Mouse (Mus musculus) lung, postnatal 0 days (tissue): ENCODE results near the gene Rinl. TPM values are rescaled to one million over a fixed set of nuclear protein-coding genes. Genes with fewer than 3 reads are reported as not detected.

Source experiments
- ATAC-seq: fragments of 200-750 bp; cut with Nextera tagmentation; 2 replicates; pipeline ENCODE4 v1.8.0; 2017; ENCODE audit warnings: moderate library complexity
- DNase-seq: peaks from one replicate; pipeline ENCODE4 v3.0.0-alpha.2; 2016; ENCODE audit warnings: low spot score
- H3K27ac ChIP-seq: fragments of 300-500 bp; sonication (generic); 2 replicates; pipeline ENCODE4 v1.5.1; 2014; ENCODE audit warnings: antibody characterized with exemption, mild to moderate bottlenecking, low read length, mixed read lengths
- H3K27me3 ChIP-seq: fragments of 300-500 bp; sonication (generic); replicated peaks from 2 replicates; pipeline ENCODE4 v1.6.1; 2014; ENCODE audit warnings: low read length, mixed read lengths; ENCODE audit not compliant: insufficient read depth
- H3K36me3 ChIP-seq: fragments of 300-500 bp; sonication (generic); 2 replicates; pipeline ENCODE4 v1.6.1; 2014; ENCODE audit warnings: low read length, mixed read lengths; ENCODE audit not compliant: insufficient read depth
- H3K4me1 ChIP-seq: fragments of 300-500 bp; sonication (generic); 2 replicates; pipeline ENCODE4 v1.6.1; 2014; ENCODE audit warnings: antibody characterized with exemption, low read depth, low read length, mixed read lengths; ENCODE audit not compliant: insufficient read depth
- H3K4me2 ChIP-seq: fragments of 300-500 bp; sonication (generic); replicated peaks from 2 replicates; pipeline ENCODE4 v1.6.1; 2014; ENCODE audit warnings: low read depth, mild to moderate bottlenecking, low read length, moderate library complexity, mixed read lengths
- H3K4me3 ChIP-seq: fragments of 300-500 bp; sonication (generic); 2 replicates; pipeline ENCODE4 v1.5.1; 2014; ENCODE audit warnings: low read depth, low read length
- H3K9ac ChIP-seq: fragments of 300-500 bp; sonication (generic); replicated peaks from 2 replicates; pipeline ENCODE4 v1.6.1; 2014; ENCODE audit warnings: low read depth, mild to moderate bottlenecking
- H3K9me3 ChIP-seq: fragments of 300-500 bp; sonication (generic); 2 replicates; pipeline ENCODE4 v1.6.1; 2016; ENCODE audit warnings: low read length, mixed read lengths
- CTCF ChIP-seq: IDR thresholded peaks from 2 replicates; pipeline ENCODE4 v1.5.1; 2016; ENCODE audit warnings: antibody characterized with exemption, mild to moderate bottlenecking
- EP300 ChIP-seq: IDR thresholded peaks from 2 replicates; pipeline ENCODE4 v1.6.1; 2016; ENCODE audit warnings: antibody characterized with exemption, mild to moderate bottlenecking, control low read depth
- WGBS: fragments of 180-500 bp; shearing (Covaris S2); extraction: QIAGEN DNeasy Blood & Tissue Kit; methylation state at CpG from one replicate; pipeline ENCODE4 v1.1.7; 2014; 5-methylcytosine and 5-hydroxymethylcytosine counted together
- polyA plus RNA-seq: library from polyadenylated mRNA; unstranded; fragments of >200 nt; fragmentation: Nextera tagmentation; extraction: Ambion mirVana; gene quantifications from 2 replicates; pipeline ENCODE4 v1.2.1, GENCODE M21; 2015

Rinl gene
- polyA plus RNA-seq, 1 experiment from 2014 or later: 10.2 TPM

DNA sequence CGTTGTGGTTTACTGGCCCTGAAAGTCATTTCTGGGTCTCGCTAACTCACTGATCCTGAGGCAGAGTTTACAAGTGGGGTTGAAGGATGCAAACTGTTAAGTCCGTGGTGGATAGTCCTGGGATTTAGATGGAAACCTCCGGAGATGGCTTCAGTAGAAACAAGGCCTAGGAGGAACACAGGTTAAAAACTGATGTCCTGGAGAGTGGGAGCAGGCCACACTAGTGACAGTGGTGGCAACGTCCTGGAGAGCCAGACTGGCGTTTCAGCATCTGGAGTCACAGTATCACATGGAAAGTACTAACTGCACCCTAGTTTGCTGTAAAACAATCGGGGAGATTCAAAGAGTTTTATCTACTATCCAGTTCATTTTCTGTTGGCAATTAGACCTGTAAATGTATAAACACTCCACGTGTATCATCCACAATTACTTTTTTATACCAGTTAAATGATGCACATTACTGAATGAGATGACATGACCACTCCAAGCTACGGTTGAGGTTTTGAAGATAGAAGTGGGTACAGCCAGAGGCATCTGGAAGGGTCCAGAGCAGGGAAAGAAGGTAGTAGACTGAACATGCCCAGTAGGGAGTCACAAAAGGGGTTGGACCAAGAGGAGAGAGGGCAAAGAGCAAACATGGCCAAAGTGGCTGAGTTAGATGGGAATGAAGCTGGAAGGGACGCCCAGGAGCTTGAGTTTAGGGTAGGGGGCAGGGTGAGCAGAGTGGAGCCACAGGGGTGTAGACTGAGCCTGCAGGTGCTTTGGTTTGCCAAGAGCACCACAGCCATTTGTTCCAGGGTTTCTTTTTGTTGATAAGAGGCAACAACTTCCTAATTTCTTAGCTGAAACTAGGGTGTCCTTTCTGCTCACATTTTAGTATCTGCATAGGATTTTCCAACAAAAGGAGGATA lies 34.5 kb downstream of the Rinl start:
- H3K27ac ChIP-seq: peak overlapping the region; percentile 93
- TF ChIP-seq CTCF (no peak), EP300 (no peak)
- no peaks in the 10 kb centered on the region for H3K9me3 ChIP-seq
- no peak overlapping the region for H3K4me3 ChIP-seq
- 47% methylated on average over 10 of the region's 10 CpGs for WGBS
- DNase-seq: no peak
- peaks cover 12% of the 10 kb centered on the region for H3K4me1 ChIP-seq
- H3K9ac ChIP-seq: no peak overlapping the region
- no peak overlapping the region for H3K4me2 ChIP-seq
- ATAC-seq: no peak
- H3K27me3 ChIP-seq: no peaks in the 10 kb centered on the region
- H3K36me3 ChIP-seq: peaks cover 30% of the 10 kb centered on the region

DNA sequence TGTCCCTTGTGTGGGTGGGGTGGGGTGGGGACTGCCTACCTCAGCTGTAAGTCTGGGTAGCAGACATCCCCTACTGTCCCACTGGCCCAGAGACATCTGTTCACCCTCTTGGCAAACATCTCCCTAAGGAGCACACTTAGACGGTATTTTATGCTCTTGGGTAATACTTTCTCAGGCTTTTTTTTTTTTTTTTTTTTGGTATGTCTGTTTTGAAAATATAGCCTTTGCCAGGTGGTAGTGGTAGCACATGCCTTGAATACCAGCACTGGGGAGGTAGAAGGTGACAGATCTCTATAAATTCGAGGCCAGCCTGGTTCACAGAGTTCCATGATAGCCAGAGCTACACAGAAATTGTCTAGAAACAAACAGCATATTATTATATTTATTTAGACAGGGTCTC lies 35.2 kb downstream of the Rinl start:
- H3K36me3 ChIP-seq: peaks cover 27% of the 10 kb centered on the region
- no peaks in the 10 kb centered on the region for H3K9me3 ChIP-seq
- no peak for ATAC-seq
- no peak overlapping the region for H3K9ac ChIP-seq
- 30% methylated on average over 2 of the region's 2 CpGs for WGBS
- peak overlapping the region; percentile 93 for H3K27ac ChIP-seq
- no peak overlapping the region for H3K4me3 ChIP-seq
- TF ChIP-seq EP300 (no peak), CTCF (no peak)
- no peak overlapping the region for H3K4me2 ChIP-seq
- peak; percentile 59 for DNase-seq
- peaks cover 12% of the 10 kb centered on the region for H3K4me1 ChIP-seq
- H3K27me3 ChIP-seq: no peaks in the 10 kb centered on the region

DNA sequence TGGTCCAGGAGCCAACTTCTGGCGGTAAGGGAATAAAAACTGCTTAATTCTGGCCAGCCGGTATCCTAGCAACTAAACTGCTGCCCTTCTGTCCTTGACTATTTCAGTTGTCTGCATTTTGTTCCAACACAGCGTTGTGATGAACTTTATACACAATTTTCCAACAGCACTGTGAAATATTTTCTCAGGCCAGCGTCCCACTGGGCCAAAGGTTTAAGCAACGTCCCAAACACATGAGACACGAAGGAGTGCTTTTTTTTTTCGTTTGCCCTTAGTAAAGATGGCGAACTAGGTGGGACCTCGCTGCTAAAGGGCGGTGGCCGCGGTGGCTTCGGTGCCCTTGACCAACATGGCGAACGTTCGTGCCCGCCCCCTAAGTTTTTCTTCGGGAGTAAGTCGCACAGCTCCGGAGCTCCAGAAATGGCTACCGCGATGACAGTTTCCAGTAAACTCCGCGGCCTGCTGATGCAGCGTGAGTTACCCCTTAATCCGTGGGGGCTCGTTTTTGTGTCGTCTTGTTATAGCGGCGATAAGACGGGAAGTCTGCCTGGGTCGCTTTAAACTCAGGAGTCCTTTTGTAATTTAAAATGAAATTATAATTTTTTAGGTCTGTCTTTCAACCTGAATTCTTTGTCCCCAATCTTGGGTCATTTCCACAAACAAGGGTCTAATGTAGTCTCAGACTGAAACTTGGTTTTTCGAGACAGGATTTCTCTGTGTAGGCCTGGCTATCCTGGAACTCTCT lies 36.3 kb downstream of the Rinl start, which contains the start of gene Ech1:
TSS of gene Ech1 (plus strand) at position 277 of the 745 bp plus-strand sequence.
- Histone ChIP-seq H3K27me3 (no peaks in the 10 kb centered on the region), H3K9me3 (no peaks in the 10 kb centered on the region), H3K9ac (peak within 1 kb of the TSS; percentile 53), H3K4me3 (peak within 1 kb of the TSS; percentile 49), H3K4me1 (peaks cover 8% of the 10 kb centered on the region), H3K36me3 (peaks cover 26% of the 10 kb centered on the region), H3K4me2 (peak within 1 kb of the TSS; percentile 53), H3K27ac (peak within 1 kb of the TSS; percentile 93)
- peak; percentile 97 for DNase-seq
- TF ChIP-seq CTCF (no peak; the same call in 1 of the 2 replicates), EP300 (peak; percentile 77; the same call in 1 of the 2 replicates)
- 1% methylated on average over 33 of the region's 33 CpGs for WGBS
- peak; percentile 87 for ATAC-seq

DNA sequence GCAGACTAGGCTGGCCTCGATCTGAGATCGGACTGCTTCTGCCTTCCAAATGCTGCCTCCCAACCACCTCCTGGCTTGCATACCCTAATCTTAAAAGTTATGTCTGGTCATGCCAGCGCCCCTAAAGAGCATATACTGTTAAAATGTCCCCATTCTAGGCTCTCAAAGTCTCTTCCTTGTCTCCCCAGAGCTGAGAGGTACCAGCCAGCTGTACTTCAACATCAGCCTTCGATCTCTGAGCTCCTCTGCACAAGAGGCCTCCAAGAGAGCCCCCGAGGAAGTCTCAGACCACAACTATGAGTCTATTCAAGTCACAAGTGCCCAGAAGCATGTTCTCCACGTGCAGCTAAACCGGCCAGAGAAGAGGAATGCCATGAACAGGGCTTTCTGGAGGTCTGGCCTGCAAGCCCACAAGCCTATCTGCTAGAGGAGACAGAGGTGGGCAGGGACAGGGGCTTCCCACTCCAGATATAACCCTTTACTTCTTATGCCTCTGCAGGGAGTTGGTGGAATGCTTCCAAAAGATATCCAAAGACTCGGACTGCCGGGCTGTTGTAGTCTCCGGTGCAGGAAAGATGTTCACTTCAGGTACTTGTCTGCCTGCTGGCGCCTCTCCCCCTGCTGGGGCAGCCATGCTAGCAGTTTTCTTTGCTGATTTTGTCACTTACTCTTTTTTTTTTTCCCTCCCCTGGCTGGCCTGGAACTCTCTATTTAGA lies 37.1 kb downstream of the Rinl start:
- 34% methylated on average over 11 of the region's 11 CpGs for WGBS
- H3K27ac ChIP-seq: peak overlapping the region; percentile 93
- peak overlapping the region; percentile 53 for H3K9ac ChIP-seq
- peak; percentile 64 for DNase-seq
- ATAC-seq: peak; percentile 25
- peak overlapping the region; percentile 53 for H3K4me2 ChIP-seq
- TF ChIP-seq EP300 (no peak), CTCF (peak; percentile 37)
- H3K36me3 ChIP-seq: peaks cover 26% of the 10 kb centered on the region
- H3K27me3 ChIP-seq: no peaks in the 10 kb centered on the region
- H3K4me3 ChIP-seq: peak overlapping the region; percentile 49
- H3K4me1 ChIP-seq: peaks cover 5% of the 10 kb centered on the region
- H3K9me3 ChIP-seq: no peaks in the 10 kb centered on the region

DNA sequence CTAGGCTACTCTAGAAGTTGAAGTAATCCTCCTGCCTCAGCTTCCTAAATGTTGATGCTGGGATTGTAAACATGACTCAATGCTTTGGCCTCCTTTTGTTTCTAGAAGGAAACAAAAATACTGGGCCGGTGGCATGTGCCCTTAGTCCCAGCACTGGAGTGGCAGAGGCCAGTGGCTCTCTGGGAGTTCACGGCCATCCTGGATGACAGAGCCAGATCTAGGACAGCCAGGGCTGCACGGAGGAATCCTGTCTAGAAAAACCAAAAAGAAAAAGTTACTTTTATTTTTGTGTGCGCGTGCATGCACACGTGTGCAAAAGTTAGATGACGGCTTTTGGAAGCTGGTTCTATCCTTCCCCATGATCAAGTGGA lies 37.6 kb downstream of the Rinl start:
- no peak overlapping the region; the same call in 1 of the 2 replicates for H3K27ac ChIP-seq
- no peak for DNase-seq
- no peak overlapping the region for H3K9ac ChIP-seq
- ATAC-seq: no peak
- no peaks in the 10 kb centered on the region for H3K9me3 ChIP-seq
- no peak for TF ChIP-seq CTCF
- TF ChIP-seq EP300: no peak
- H3K27me3 ChIP-seq: no peaks in the 10 kb centered on the region
- WGBS: 86% methylated on average over 7 of the region's 7 CpGs
- H3K4me1 ChIP-seq: peaks cover 5% of the 10 kb centered on the region
- peak overlapping the region; percentile 53 for H3K4me2 ChIP-seq
- no peak overlapping the region for H3K4me3 ChIP-seq
- H3K36me3 ChIP-seq: peaks cover 23% of the 10 kb centered on the region

DNA sequence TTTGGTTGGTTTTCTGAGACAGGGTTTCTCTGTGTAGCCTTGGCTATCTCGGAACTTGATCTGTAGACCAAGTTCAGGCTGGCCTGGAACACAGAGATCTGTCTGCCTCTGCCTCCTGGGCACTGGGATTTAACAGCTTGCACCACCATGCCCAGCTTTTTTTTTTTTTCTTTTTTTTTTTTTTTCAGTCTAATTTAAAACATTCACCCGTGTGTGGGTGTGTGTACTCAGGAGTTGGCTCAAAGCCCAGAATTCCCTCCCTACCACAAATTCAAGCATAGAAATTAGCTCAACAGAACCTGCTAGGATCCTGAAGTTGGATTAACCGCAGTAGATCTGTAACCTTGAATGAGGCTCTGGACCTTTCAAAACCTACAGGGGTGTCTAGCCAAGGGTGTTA lies 38.6 kb downstream of the Rinl start:
- Histone ChIP-seq H3K4me3 (no peak overlapping the region), H3K9ac (no peak overlapping the region), H3K27ac (no peak overlapping the region), H3K36me3 (peaks cover 20% of the 10 kb centered on the region; the same call in 1 of the 2 replicates), H3K9me3 (no peaks in the 10 kb centered on the region), H3K4me2 (no peak overlapping the region), H3K27me3 (no peaks in the 10 kb centered on the region), H3K4me1 (peaks cover 5% of the 10 kb centered on the region)
- ATAC-seq (no peak), DNase-seq (peak; percentile 59)
- 43% methylated on average over 3 of the region's 3 CpGs for WGBS
- TF ChIP-seq CTCF (no peak), EP300 (no peak)
